Mouse (Mus musculus): ENCODE measurements around the gene Jak1.

The Jak1 gene

GRCm38 (mm10) chr4:101225984-101226383, 39.1 kb downstream of the Jak1 start:
- peaks cover 4% of the 10 kb centered on the region; the same call in 1 of the 2 replicates for H3K9me3 ChIP-seq (ENCODE audit: low read length)
- H3K36me3 ChIP-seq (ENCODE audit: insufficient read depth, low read length): no peaks in the 10 kb centered on the region
- TF ChIP-seq POU5F1 (IDR thresholded peaks at IDR 0.05; ENCODE audit: borderline replicate concordance, low read length) (no peak), CTCF (conservative IDR thresholded peaks at IDR 0.05; ENCODE audit: low read length) (no peak)
- no peaks in the 10 kb centered on the region for H3K27me3 ChIP-seq (ENCODE audit: insufficient read depth, low read length)
- no peaks in the 10 kb centered on the region for H3K4me1 ChIP-seq (replicated peaks; ENCODE audit: low read depth, low read length)
- H3K4me3 ChIP-seq (replicated peaks; ENCODE audit: low read length): no peak overlapping the region

- H3K4me3 ChIP-seq (replicated peaks; ENCODE audit: low read length): no peak overlapping the region
- TF ChIP-seq NANOG (IDR thresholded peaks at IDR 0.05; ENCODE audit: borderline replicate concordance, low read length) (no peak), POU5F1 (IDR thresholded peaks at IDR 0.05; ENCODE audit: borderline replicate concordance, low read length) (no peak), CTCF (conservative IDR thresholded peaks at IDR 0.05; ENCODE audit: low read length) (no peak)
- no peaks in the 10 kb centered on the region for H3K4me1 ChIP-seq (replicated peaks; ENCODE audit: low read depth, low read length)
- no peaks in the 10 kb centered on the region for H3K9me3 ChIP-seq (ENCODE audit: low read length)
- no peaks in the 10 kb centered on the region for H3K36me3 ChIP-seq (ENCODE audit: insufficient read depth, low read length)
- H3K27me3 ChIP-seq (ENCODE audit: insufficient read depth, low read length): no peaks in the 10 kb centered on the region
Observed at GRCm38 (mm10) chr4:101220946-101221345, 44.1 kb downstream of the Jak1 start.

GRCm38 (mm10) chr4:101219839-101220238, 45.2 kb downstream of the Jak1 start:
- H3K27me3 ChIP-seq (ENCODE audit: insufficient read depth, low read length): no peaks in the 10 kb centered on the region
- H3K4me1 ChIP-seq (replicated peaks; ENCODE audit: low read depth, low read length): no peaks in the 10 kb centered on the region
- no peaks in the 10 kb centered on the region for H3K36me3 ChIP-seq (ENCODE audit: insufficient read depth, low read length)
- no peaks in the 10 kb centered on the region for H3K9me3 ChIP-seq (ENCODE audit: low read length)
- no peak overlapping the region for H3K4me3 ChIP-seq (replicated peaks; ENCODE audit: low read length)
- TF ChIP-seq CTCF (conservative IDR thresholded peaks at IDR 0.05; ENCODE audit: low read length) (no peak), NANOG (IDR thresholded peaks at IDR 0.05; ENCODE audit: borderline replicate concordance, low read length) (no peak), POU5F1 (IDR thresholded peaks at IDR 0.05; ENCODE audit: borderline replicate concordance, low read length) (no peak)

- Histone ChIP-seq H3K4me3 (replicated peaks; ENCODE audit: low read length) (no peak overlapping the region), H3K9me3 (ENCODE audit: low read length) (no peaks in the 10 kb centered on the region), H3K4me1 (replicated peaks; ENCODE audit: low read depth, low read length) (no peaks in the 10 kb centered on the region), H3K36me3 (ENCODE audit: insufficient read depth, low read length) (no peaks in the 10 kb centered on the region), H3K27me3 (ENCODE audit: insufficient read depth, low read length) (no peaks in the 10 kb centered on the region)
- TF ChIP-seq CTCF (conservative IDR thresholded peaks at IDR 0.05; ENCODE audit: low read length) (no peak), POU5F1 (IDR thresholded peaks at IDR 0.05; ENCODE audit: borderline replicate concordance, low read length) (no peak), NANOG (IDR thresholded peaks at IDR 0.05; ENCODE audit: borderline replicate concordance, low read length) (no peak)
Observed at GRCm38 (mm10) chr4:101217026-101217540, 48.0 kb downstream of the Jak1 start.

- H3K36me3 ChIP-seq (ENCODE audit: insufficient read depth, low read length): no peaks in the 10 kb centered on the region
- no peaks in the 10 kb centered on the region for H3K27me3 ChIP-seq (ENCODE audit: insufficient read depth, low read length)
- TF ChIP-seq NANOG (IDR thresholded peaks at IDR 0.05; ENCODE audit: borderline replicate concordance, low read length): no peak
- no peak for TF ChIP-seq CTCF (conservative IDR thresholded peaks at IDR 0.05; ENCODE audit: low read length)
- no peak for TF ChIP-seq POU5F1 (IDR thresholded peaks at IDR 0.05; ENCODE audit: borderline replicate concordance, low read length)
- no peaks in the 10 kb centered on the region for H3K4me1 ChIP-seq (replicated peaks; ENCODE audit: low read depth, low read length)
- no peak overlapping the region for H3K4me3 ChIP-seq (replicated peaks; ENCODE audit: low read length)
- H3K9me3 ChIP-seq (ENCODE audit: low read length): no peaks in the 10 kb centered on the region
Observed at GRCm38 (mm10) chr4:101216286-101216685, 48.8 kb downstream of the Jak1 start.

GRCm38 (mm10) chr4:101213477-101213876, 51.6 kb downstream of the Jak1 start:
- no peaks in the 10 kb centered on the region for H3K9me3 ChIP-seq (ENCODE audit: low read length)
- no peaks in the 10 kb centered on the region for H3K4me1 ChIP-seq (replicated peaks; ENCODE audit: low read depth, low read length)
- TF ChIP-seq NANOG (IDR thresholded peaks at IDR 0.05; ENCODE audit: borderline replicate concordance, low read length) (no peak), CTCF (conservative IDR thresholded peaks at IDR 0.05; ENCODE audit: low read length) (no peak), POU5F1 (IDR thresholded peaks at IDR 0.05; ENCODE audit: borderline replicate concordance, low read length) (no peak)
- H3K36me3 ChIP-seq (ENCODE audit: insufficient read depth, low read length): no peaks in the 10 kb centered on the region
- no peaks in the 10 kb centered on the region for H3K27me3 ChIP-seq (ENCODE audit: insufficient read depth, low read length)
- H3K4me3 ChIP-seq (replicated peaks; ENCODE audit: low read length): no peak overlapping the region

- Histone ChIP-seq H3K4me3 (replicated peaks; ENCODE audit: low read length) (no peak overlapping the region), H3K4me1 (replicated peaks; ENCODE audit: low read depth, low read length) (no peaks in the 10 kb centered on the region), H3K36me3 (ENCODE audit: insufficient read depth, low read length) (no peaks in the 10 kb centered on the region), H3K27me3 (ENCODE audit: insufficient read depth, low read length) (no peaks in the 10 kb centered on the region), H3K9me3 (ENCODE audit: low read length) (no peaks in the 10 kb centered on the region)
- TF ChIP-seq POU5F1 (IDR thresholded peaks at IDR 0.05; ENCODE audit: borderline replicate concordance, low read length) (no peak), CTCF (conservative IDR thresholded peaks at IDR 0.05; ENCODE audit: low read length) (no peak), NANOG (IDR thresholded peaks at IDR 0.05; ENCODE audit: borderline replicate concordance, low read length) (no peak)
Observed at GRCm38 (mm10) chr4:101207492-101207891, 57.6 kb downstream of the Jak1 start.

GRCm38 (mm10) chr4:101203518-101203917, 61.6 kb downstream of the Jak1 start:
- no peak for TF ChIP-seq CTCF (conservative IDR thresholded peaks at IDR 0.05; ENCODE audit: low read length)
- H3K36me3 ChIP-seq (ENCODE audit: insufficient read depth, low read length): no peaks in the 10 kb centered on the region
- H3K27me3 ChIP-seq (ENCODE audit: insufficient read depth, low read length): no peaks in the 10 kb centered on the region

GRCm38 (mm10) chr4:101202626-101203025, 62.5 kb downstream of the Jak1 start:
- no peaks in the 10 kb centered on the region for H3K4me1 ChIP-seq (replicated peaks; ENCODE audit: low read depth, low read length)
- H3K4me3 ChIP-seq (replicated peaks; ENCODE audit: low read length): no peak overlapping the region
- H3K36me3 ChIP-seq (ENCODE audit: insufficient read depth, low read length): no peaks in the 10 kb centered on the region
- no peaks in the 10 kb centered on the region for H3K9me3 ChIP-seq (ENCODE audit: low read length)
- TF ChIP-seq NANOG (IDR thresholded peaks at IDR 0.05; ENCODE audit: borderline replicate concordance, low read length) (no peak), POU5F1 (IDR thresholded peaks at IDR 0.05; ENCODE audit: borderline replicate concordance, low read length) (no peak), CTCF (conservative IDR thresholded peaks at IDR 0.05; ENCODE audit: low read length) (no peak)
- H3K27me3 ChIP-seq (ENCODE audit: insufficient read depth, low read length): no peaks in the 10 kb centered on the region

More at GRCm38 (mm10) chr4:101203518-101203917, 61.6 kb downstream of the Jak1 start:
- Histone ChIP-seq H3K9me3 (ENCODE audit: low read length) (no peaks in the 10 kb centered on the region), H3K4me3 (replicated peaks; ENCODE audit: low read length) (no peak overlapping the region), H3K4me1 (replicated peaks; ENCODE audit: low read depth, low read length) (no peaks in the 10 kb centered on the region)

All from E14TG2a.4 (cell line).